Mouse (Mus musculus): ENCODE data around the gene Zfp715. TPM values are rescaled to one million over a fixed set of nuclear protein-coding genes. Genes with fewer than 3 reads are reported as not detected.

The Zfp715 gene
- polyA plus RNA-seq, 1 experiment from 2014 or later: 15.8 TPM

GRCm38 (mm10) chr7:43344020-43344419 is 30.9 kb upstream of the Zfp715 start:
- Histone ChIP-seq H3K27ac (no peak overlapping the region), H3K4me1 (no peaks in the 10 kb centered on the region), H3K4me3 (no peak overlapping the region), H3K9me3 (replicated peaks) (no peaks in the 10 kb centered on the region), H3K4me2 (replicated peaks) (no peak overlapping the region), H3K36me3 (no peaks in the 10 kb centered on the region), H3K27me3 (no peaks in the 10 kb centered on the region), H3K9ac (no peak overlapping the region)
- 76% methylated on average over 2 of the region's 2 CpGs for WGBS
- no peak for ATAC-seq (ENCODE audit: low FRiP score)

- Histone ChIP-seq H3K4me1 (no peaks in the 10 kb centered on the region), H3K4me2 (replicated peaks) (no peak overlapping the region), H3K9me3 (replicated peaks) (no peaks in the 10 kb centered on the region), H3K4me3 (no peak overlapping the region), H3K36me3 (no peaks in the 10 kb centered on the region), H3K27me3 (no peaks in the 10 kb centered on the region), H3K9ac (no peak overlapping the region), H3K27ac (no peak overlapping the region)
- no peak for ATAC-seq (ENCODE audit: low FRiP score)
- 84% methylated on average over 5 of the region's 5 CpGs for WGBS
These were observed 30.1 kb upstream of the Zfp715 start for GRCm38 (mm10) chr7:43343191-43343590.

GRCm38 (mm10) chr7:43340771-43341170 is 27.7 kb upstream of the Zfp715 start:
- H3K4me2 ChIP-seq (replicated peaks): no peak overlapping the region
- H3K4me3 ChIP-seq: no peak overlapping the region
- H3K27ac ChIP-seq: no peak overlapping the region
- ATAC-seq (ENCODE audit: low FRiP score): no peak
- H3K9ac ChIP-seq: no peak overlapping the region
- no peaks in the 10 kb centered on the region for H3K27me3 ChIP-seq
- H3K4me1 ChIP-seq: no peaks in the 10 kb centered on the region
- H3K36me3 ChIP-seq: no peaks in the 10 kb centered on the region
- 81% methylated on average over 4 of the region's 4 CpGs for WGBS
- no peaks in the 10 kb centered on the region for H3K9me3 ChIP-seq (replicated peaks)

- Histone ChIP-seq H3K36me3 (no peaks in the 10 kb centered on the region), H3K27me3 (no peaks in the 10 kb centered on the region), H3K27ac (no peak overlapping the region), H3K4me2 (replicated peaks) (no peak overlapping the region), H3K4me1 (no peaks in the 10 kb centered on the region), H3K9me3 (replicated peaks) (no peaks in the 10 kb centered on the region), H3K9ac (no peak overlapping the region), H3K4me3 (no peak overlapping the region)
- ATAC-seq (ENCODE audit: low FRiP score): no peak
- 71% methylated on average over 2 of the region's 2 CpGs for WGBS
These were observed 20.8 kb upstream of the Zfp715 start for GRCm38 (mm10) chr7:43333899-43334298.

GRCm38 (mm10) chr7:43333203-43333602 is 20.1 kb upstream of the Zfp715 start:
- H3K9ac ChIP-seq: no peak overlapping the region
- ATAC-seq (ENCODE audit: low FRiP score): no peak
- H3K36me3 ChIP-seq: no peaks in the 10 kb centered on the region
- H3K4me3 ChIP-seq: no peak overlapping the region
- H3K4me1 ChIP-seq: no peaks in the 10 kb centered on the region
- no peaks in the 10 kb centered on the region for H3K9me3 ChIP-seq (replicated peaks)
- no peaks in the 10 kb centered on the region for H3K27me3 ChIP-seq
- no peak overlapping the region for H3K4me2 ChIP-seq (replicated peaks)
- no peak overlapping the region for H3K27ac ChIP-seq
- WGBS: 36% methylated on average over 5 of the region's 7 CpGs

- H3K4me1 ChIP-seq: no peaks in the 10 kb centered on the region
- ATAC-seq (ENCODE audit: low FRiP score): no peak
- H3K9me3 ChIP-seq (replicated peaks): no peaks in the 10 kb centered on the region
- no peak overlapping the region for H3K27ac ChIP-seq
- H3K4me3 ChIP-seq: no peak overlapping the region
- H3K36me3 ChIP-seq: no peaks in the 10 kb centered on the region
- no peak overlapping the region for H3K9ac ChIP-seq
- H3K4me2 ChIP-seq (replicated peaks): no peak overlapping the region
- no peaks in the 10 kb centered on the region for H3K27me3 ChIP-seq
- WGBS: 65% methylated on average over 4 of the region's 4 CpGs
These were observed 15.0 kb upstream of the Zfp715 start for GRCm38 (mm10) chr7:43328101-43328500.

GRCm38 (mm10) chr7:43326223-43326780 is 13.2 kb upstream of the Zfp715 start:
- no peaks in the 10 kb centered on the region for H3K9me3 ChIP-seq (replicated peaks)
- no peak overlapping the region for H3K4me2 ChIP-seq (replicated peaks)
- H3K4me1 ChIP-seq: no peaks in the 10 kb centered on the region
- H3K4me3 ChIP-seq: no peak overlapping the region
- 53% methylated on average over 10 of the region's 10 CpGs for WGBS
- no peak overlapping the region for H3K9ac ChIP-seq
- no peaks in the 10 kb centered on the region for H3K27me3 ChIP-seq
- no peak overlapping the region for H3K27ac ChIP-seq
- ATAC-seq (ENCODE audit: low FRiP score): no peak
- H3K36me3 ChIP-seq: no peaks in the 10 kb centered on the region

- 1% methylated on average over 32 of the region's 32 CpGs for WGBS
- Histone ChIP-seq H3K9me3 (replicated peaks) (no peaks in the 10 kb centered on the region), H3K4me3 (peak overlapping the region; percentile 74), H3K27me3 (no peaks in the 10 kb centered on the region), H3K4me2 (replicated peaks) (peak overlapping the region; percentile 77), H3K4me1 (peaks cover 11% of the 10 kb centered on the region), H3K27ac (peak overlapping the region; percentile 84), H3K9ac (peak overlapping the region; percentile 76), H3K36me3 (peaks cover 25% of the 10 kb centered on the region)
- ATAC-seq (ENCODE audit: low FRiP score): peak; percentile 74
These were observed 595 bp downstream of the Zfp715 start for GRCm38 (mm10) chr7:43312386-43313012.

- peaks cover 11% of the 10 kb centered on the region for H3K4me1 ChIP-seq
- H3K36me3 ChIP-seq: peaks cover 33% of the 10 kb centered on the region
- 87% methylated on average over 6 of the region's 6 CpGs for WGBS
- H3K9ac ChIP-seq: peak overlapping the region; percentile 76; the same call in 1 of the 2 replicates
- no peaks in the 10 kb centered on the region for H3K27me3 ChIP-seq
- peak overlapping the region; percentile 74; the same call in 1 of the 2 replicates for H3K4me3 ChIP-seq
- H3K9me3 ChIP-seq (replicated peaks): no peaks in the 10 kb centered on the region
- ATAC-seq (ENCODE audit: low FRiP score): no peak
- peak overlapping the region; percentile 77 for H3K4me2 ChIP-seq (replicated peaks)
- H3K27ac ChIP-seq: no peak overlapping the region
These were observed 1.5 kb downstream of the Zfp715 start for GRCm38 (mm10) chr7:43311632-43312031.

GRCm38 (mm10) chr7:43309069-43309468 is 4.0 kb downstream of the Zfp715 start:
- Histone ChIP-seq H3K4me1 (peaks cover 11% of the 10 kb centered on the region), H3K36me3 (peaks cover 49% of the 10 kb centered on the region), H3K27me3 (no peaks in the 10 kb centered on the region), H3K27ac (no peak overlapping the region), H3K9ac (no peak overlapping the region), H3K4me2 (replicated peaks) (no peak overlapping the region), H3K4me3 (no peak overlapping the region), H3K9me3 (replicated peaks) (no peaks in the 10 kb centered on the region)
- no peak for ATAC-seq (ENCODE audit: low FRiP score)
- WGBS: 81% methylated on average over 2 of the region's 2 CpGs

GRCm38 (mm10) chr7:43305235-43305634 is 7.9 kb downstream of the Zfp715 start:
- H3K4me3 ChIP-seq: no peak overlapping the region
- whole genome bisulfite sequencing: 90% methylated on average over 3 of the region's 3 CpGs
- no peaks in the 10 kb centered on the region for H3K27me3 ChIP-seq
- no peak overlapping the region for H3K27ac ChIP-seq
- peaks cover 62% of the 10 kb centered on the region for H3K36me3 ChIP-seq
- H3K9me3 ChIP-seq (replicated peaks): no peaks in the 10 kb centered on the region
- H3K4me1 ChIP-seq: no peaks in the 10 kb centered on the region
- H3K4me2 ChIP-seq (replicated peaks): no peak overlapping the region
- no peak for ATAC-seq (ENCODE audit: low FRiP score)
- no peak overlapping the region for H3K9ac ChIP-seq

- WGBS: 86% methylated on average over 3 of the region's 3 CpGs
- H3K27me3 ChIP-seq: no peaks in the 10 kb centered on the region
- no peak overlapping the region for H3K4me3 ChIP-seq
- H3K27ac ChIP-seq: no peak overlapping the region
- H3K4me1 ChIP-seq: no peaks in the 10 kb centered on the region
- H3K36me3 ChIP-seq: peaks cover 7% of the 10 kb centered on the region
- H3K4me2 ChIP-seq (replicated peaks): no peak overlapping the region
- no peak overlapping the region for H3K9ac ChIP-seq
- no peaks in the 10 kb centered on the region for H3K9me3 ChIP-seq (replicated peaks)
- ATAC-seq (ENCODE audit: low FRiP score): no peak
These were observed 21.6 kb downstream of the Zfp715 start for GRCm38 (mm10) chr7:43291524-43291923.
